Mouse (Mus musculus): ENCODE results near the gene Ttc4. TPM values are rescaled to one million over a fixed set of nuclear protein-coding genes. Genes with fewer than 3 reads are reported as not detected.
A peak's percentile ranks its signal among the peaks of the same experiment; 100 is the strongest.

Ttc4 gene
- polyA plus RNA-seq, 1 experiment, result 28.2 TPM

- H3ac ChIP-seq (ENCODE audit: control insufficient read depth, insufficient read length), result no peak overlapping the region
- H3K4me2 ChIP-seq (ENCODE audit: low read depth), result no peak overlapping the region
- H3K79me2 ChIP-seq (ENCODE audit: control insufficient read depth, insufficient read depth), result no peaks in the 10 kb centered on the region
- TF ChIP-seq CEBPB (IDR thresholded peaks at IDR 0.05; ENCODE audit: insufficient read depth, poor library complexity, severe bottlenecking), result peak; percentile 65; the same call in 1 of the 2 replicates
- TF ChIP-seq MYOD1 (IDR thresholded peaks at IDR 0.05; ENCODE audit: control insufficient read depth in 1 of 3, insufficient read length in 2 of 3, low read depth in 2 of 3), result no peak
- TF ChIP-seq SRF (IDR thresholded peaks at IDR 0.05; ENCODE audit: control insufficient read depth, insufficient read length, low read depth), result no peak
- no peak for TF ChIP-seq MAX (IDR thresholded peaks at IDR 0.05; ENCODE audit: low read depth)
- TF ChIP-seq TCF12 (IDR thresholded peaks at IDR 0.05; ENCODE audit: insufficient read depth, poor library complexity, severe bottlenecking), result no peak
- TF ChIP-seq E2F4 (IDR thresholded peaks at IDR 0.05; ENCODE audit: insufficient read depth), result no peak
- no peaks in the 10 kb centered on the region for H3K27me3 ChIP-seq (ENCODE audit: control insufficient read depth, insufficient read depth, insufficient read length)
- H3K4me3 ChIP-seq, result no peak overlapping the region
- H3K36me3 ChIP-seq (ENCODE audit: control insufficient read depth, insufficient read depth), result no peaks in the 10 kb centered on the region
These were observed 64.5 kb downstream of the Ttc4 start for GRCm38 (mm10) chr4:106614180-106614797.

- Histone ChIP-seq H3K27me3 (ENCODE audit: control insufficient read depth, insufficient read depth, insufficient read length) (no peaks in the 10 kb centered on the region), H3ac (ENCODE audit: control insufficient read depth, insufficient read length) (no peak overlapping the region), H3K36me3 (ENCODE audit: control insufficient read depth, insufficient read depth) (no peaks in the 10 kb centered on the region), H3K79me2 (ENCODE audit: control insufficient read depth, insufficient read depth) (no peaks in the 10 kb centered on the region), H3K4me3 (no peak overlapping the region), H3K4me2 (ENCODE audit: low read depth) (peak overlapping the region; percentile 15)
- no peak for TF ChIP-seq TCF12 (IDR thresholded peaks at IDR 0.05; ENCODE audit: insufficient read depth, poor library complexity, severe bottlenecking)
- TF ChIP-seq CEBPB (IDR thresholded peaks at IDR 0.05; ENCODE audit: insufficient read depth, poor library complexity, severe bottlenecking), result no peak
- no peak for TF ChIP-seq E2F4 (IDR thresholded peaks at IDR 0.05; ENCODE audit: insufficient read depth)
- TF ChIP-seq POLR2A (IDR thresholded peaks at IDR 0.05; ENCODE audit: insufficient read length, low read depth), result no peak
- TF ChIP-seq REST (IDR thresholded peaks at IDR 0.05; ENCODE audit: insufficient read depth, insufficient read length), result no peak
- TF ChIP-seq TCF3 (IDR thresholded peaks at IDR 0.05; ENCODE audit: insufficient read length, low read depth), result no peak
- TF ChIP-seq MYOG (IDR thresholded peaks at IDR 0.05; ENCODE audit: control insufficient read depth in 1 of 3, insufficient read depth in 1 of 3, insufficient read length in 2 of 3, low read depth in 2 of 3), result no peak
- TF ChIP-seq USF1 (IDR thresholded peaks at IDR 0.05; ENCODE audit: low read depth), result no peak
- TF ChIP-seq POLR2AphosphoS2 (IDR thresholded peaks at IDR 0.05; ENCODE audit: insufficient read length, low read depth), result no peak
- TF ChIP-seq MAX (IDR thresholded peaks at IDR 0.05; ENCODE audit: low read depth), result no peak
- no peak for TF ChIP-seq SRF (IDR thresholded peaks at IDR 0.05; ENCODE audit: control insufficient read depth, insufficient read length, low read depth)
- no peak for TF ChIP-seq MYOD1 (IDR thresholded peaks at IDR 0.05; ENCODE audit: control insufficient read depth in 1 of 3, insufficient read length in 2 of 3, low read depth in 2 of 3)
These were observed 65.2 kb downstream of the Ttc4 start for GRCm38 (mm10) chr4:106613560-106613959.

GRCm38 (mm10) chr4:106613105-106613504 lies 65.6 kb downstream of the Ttc4 start:
- TF ChIP-seq USF1 (IDR thresholded peaks at IDR 0.05; ENCODE audit: low read depth) (no peak), TCF3 (IDR thresholded peaks at IDR 0.05; ENCODE audit: insufficient read length, low read depth) (no peak), MYOD1 (IDR thresholded peaks at IDR 0.05; ENCODE audit: control insufficient read depth in 1 of 3, insufficient read length in 2 of 3, low read depth in 2 of 3) (no peak), E2F4 (IDR thresholded peaks at IDR 0.05; ENCODE audit: insufficient read depth) (no peak), REST (IDR thresholded peaks at IDR 0.05; ENCODE audit: insufficient read depth, insufficient read length) (no peak), POLR2AphosphoS2 (IDR thresholded peaks at IDR 0.05; ENCODE audit: insufficient read length, low read depth) (no peak), SRF (IDR thresholded peaks at IDR 0.05; ENCODE audit: control insufficient read depth, insufficient read length, low read depth) (no peak), POLR2A (IDR thresholded peaks at IDR 0.05; ENCODE audit: insufficient read length, low read depth) (no peak), MAX (IDR thresholded peaks at IDR 0.05; ENCODE audit: low read depth) (no peak), TCF12 (IDR thresholded peaks at IDR 0.05; ENCODE audit: insufficient read depth, poor library complexity, severe bottlenecking) (no peak), MYOG (IDR thresholded peaks at IDR 0.05; ENCODE audit: control insufficient read depth in 1 of 3, insufficient read depth in 1 of 3, insufficient read length in 2 of 3, low read depth in 2 of 3) (no peak), CEBPB (IDR thresholded peaks at IDR 0.05; ENCODE audit: insufficient read depth, poor library complexity, severe bottlenecking) (no peak)
- no peaks in the 10 kb centered on the region for H3K79me2 ChIP-seq (ENCODE audit: control insufficient read depth, insufficient read depth)
- H3K4me2 ChIP-seq (ENCODE audit: low read depth), result no peak overlapping the region
- H3ac ChIP-seq (ENCODE audit: control insufficient read depth, insufficient read length), result no peak overlapping the region
- H3K36me3 ChIP-seq (ENCODE audit: control insufficient read depth, insufficient read depth), result no peaks in the 10 kb centered on the region
- no peak overlapping the region for H3K4me3 ChIP-seq
- H3K27me3 ChIP-seq (ENCODE audit: control insufficient read depth, insufficient read depth, insufficient read length), result no peaks in the 10 kb centered on the region

Other genes starting within 250 kb of the Ttc4 start
- gene Pcsk9, start 214.6 kb downstream of the Ttc4 start, polyA plus RNA-seq (2012; fragmentation: generic; extraction: Trizol), result 5.9 TPM
- not detected for gene Bsnd, start 186.7 kb downstream of the Ttc4 start, polyA plus RNA-seq (2012; fragmentation: generic; extraction: Trizol)
- gene Dhcr24, start 117.9 kb downstream of the Ttc4 start, polyA plus RNA-seq (2012; fragmentation: generic; extraction: Trizol), result 116 TPM
- not detected for gene Lexm, start 61.7 kb downstream of the Ttc4 start, polyA plus RNA-seq (2012; fragmentation: generic; extraction: Trizol)
- 0.04 TPM for gene Ttc22, start 56.5 kb downstream of the Ttc4 start, polyA plus RNA-seq (2012; fragmentation: generic; extraction: Trizol)
- 4.7 TPM for gene Pars2, start 27.9 kb downstream of the Ttc4 start, polyA plus RNA-seq (2012; fragmentation: generic; extraction: Trizol)
- gene Mroh7, start 52.0 kb upstream of the Ttc4 start, polyA plus RNA-seq (2012; fragmentation: generic; extraction: Trizol), result not detected
- gene Fam151a, start 54.9 kb upstream of the Ttc4 start, polyA plus RNA-seq (2012; fragmentation: generic; extraction: Trizol), result not detected
- gene Acot11, start 126.1 kb upstream of the Ttc4 start, polyA plus RNA-seq (2012; fragmentation: generic; extraction: Trizol), result 1.9 TPM
- gene Ssbp3, start 231.8 kb upstream of the Ttc4 start, polyA plus RNA-seq (2012; fragmentation: generic; extraction: Trizol), result 59.4 TPM